Mouse (Mus musculus) embryonic facial prominence, embryonic 15.5 days (tissue): ENCODE data around the gene Slc31a2. TPM values are rescaled to one million over a fixed set of nuclear protein-coding genes. Genes with fewer than 3 reads are reported as not detected.

Experiments used
- ATAC-seq: fragments of 200-750 bp; cut with Nextera tagmentation; 2 replicates; pipeline ENCODE4 v1.8.0; 2017; ENCODE audit warnings: low read depth, moderate TSS enrichment; ENCODE audit not compliant: insufficient number of reproducible peaks, low FRiP score, low TSS enrichment
- H3K27ac ChIP-seq: fragments of 300-500 bp; sonication (generic); replicated peaks from 2 replicates; pipeline ENCODE4 v1.5.1; 2015; ENCODE audit warnings: mild to moderate bottlenecking, inconsistent platforms
- H3K27me3 ChIP-seq: fragments of 300-500 bp; sonication (generic); 2 replicates; pipeline ENCODE4 v1.6.1; 2015; ENCODE audit warnings: inconsistent platforms
- H3K36me3 ChIP-seq: fragments of 300-500 bp; sonication (generic); 2 replicates; pipeline ENCODE4 v1.6.1; 2015; ENCODE audit warnings: mild to moderate bottlenecking, inconsistent platforms
- H3K4me1 ChIP-seq: fragments of 300-500 bp; sonication (generic); 2 replicates; pipeline ENCODE4 v1.6.1; 2015; ENCODE audit warnings: inconsistent platforms
- H3K4me2 ChIP-seq: fragments of 300-500 bp; sonication (generic); replicated peaks from 2 replicates; pipeline ENCODE4 v1.6.1; 2015; ENCODE audit warnings: mild to moderate bottlenecking, inconsistent platforms
- H3K4me3 ChIP-seq: fragments of 300-500 bp; sonication (generic); replicated peaks from 2 replicates; pipeline ENCODE4 v1.5.1; 2015; ENCODE audit warnings: mild to moderate bottlenecking, inconsistent platforms
- H3K9ac ChIP-seq: fragments of 300-500 bp; sonication (generic); 2 replicates; pipeline ENCODE4 v1.6.1; 2015; ENCODE audit warnings: inconsistent platforms
- H3K9me3 ChIP-seq: fragments of 300-500 bp; sonication (generic); replicated peaks from 2 replicates; pipeline ENCODE4 v1.6.1; 2016; ENCODE audit warnings: inconsistent platforms
- WGBS: fragments of 180-500 bp; shearing (Covaris S2); methylation state at CpG from one replicate; pipeline ENCODE4 v1.1.7; 2015; 5-methylcytosine and 5-hydroxymethylcytosine counted together
- polyA plus RNA-seq: library from polyadenylated mRNA; unstranded; fragments of >200 nt; fragmentation: Nextera tagmentation; extraction: Ambion mirVana; gene quantifications from 2 replicates; pipeline ENCODE4 v1.2.1, GENCODE M21; 2015

Slc31a2 gene
- polyA plus RNA-seq, 1 experiment from 2014 or later = 38.9 TPM

DNA sequence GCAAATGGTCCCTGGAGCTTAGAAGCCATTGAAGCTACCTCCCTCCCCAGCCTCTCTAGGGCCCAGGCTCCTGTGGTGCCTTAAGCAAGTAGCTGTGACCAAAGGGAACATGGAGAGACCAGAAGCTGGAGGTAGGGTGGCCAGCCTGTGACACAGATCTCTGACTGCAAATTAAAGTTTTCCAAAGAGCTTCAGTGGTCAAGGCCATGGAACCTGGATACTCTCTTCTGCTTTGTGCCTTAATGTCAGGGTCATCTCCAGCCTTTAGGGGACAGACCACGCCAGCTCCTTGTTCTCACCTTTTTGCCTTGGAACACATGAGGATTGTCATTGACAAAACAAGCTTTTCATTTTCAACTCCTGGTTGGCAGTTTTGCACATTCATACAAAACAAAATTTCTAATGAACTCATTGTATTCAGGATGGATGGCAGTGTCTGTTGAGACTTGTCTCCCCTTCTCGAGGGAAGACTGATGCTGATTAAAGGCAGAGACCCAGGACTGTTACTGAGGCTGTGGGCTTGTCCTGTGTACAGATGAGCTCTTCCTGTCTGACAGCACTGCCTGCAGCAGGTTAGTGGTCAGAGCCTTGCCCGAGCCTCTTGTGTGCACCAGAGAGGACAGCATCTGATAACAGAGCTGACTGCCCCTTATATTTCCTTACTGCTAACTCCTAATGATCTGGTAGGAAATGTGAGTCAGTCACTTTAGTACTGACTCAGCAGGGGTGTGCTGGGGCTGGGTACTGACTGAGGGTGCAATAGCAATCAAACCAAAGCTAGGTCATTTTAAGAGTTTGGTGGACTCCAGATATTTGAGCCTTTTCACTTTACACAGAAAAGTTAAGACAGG lies 35.1 kb downstream of the Slc31a2 start:
- WGBS = 70% methylated on average over 3 of the region's 3 CpGs
- no peak overlapping the region for H3K9ac ChIP-seq
- H3K4me1 ChIP-seq = no peaks in the 10 kb centered on the region
- no peaks in the 10 kb centered on the region for H3K9me3 ChIP-seq
- H3K4me3 ChIP-seq = no peak overlapping the region
- no peak overlapping the region for H3K4me2 ChIP-seq
- H3K27ac ChIP-seq = no peak overlapping the region
- H3K36me3 ChIP-seq = peaks cover 67% of the 10 kb centered on the region
- H3K27me3 ChIP-seq = no peaks in the 10 kb centered on the region
- ATAC-seq = no peak

DNA sequence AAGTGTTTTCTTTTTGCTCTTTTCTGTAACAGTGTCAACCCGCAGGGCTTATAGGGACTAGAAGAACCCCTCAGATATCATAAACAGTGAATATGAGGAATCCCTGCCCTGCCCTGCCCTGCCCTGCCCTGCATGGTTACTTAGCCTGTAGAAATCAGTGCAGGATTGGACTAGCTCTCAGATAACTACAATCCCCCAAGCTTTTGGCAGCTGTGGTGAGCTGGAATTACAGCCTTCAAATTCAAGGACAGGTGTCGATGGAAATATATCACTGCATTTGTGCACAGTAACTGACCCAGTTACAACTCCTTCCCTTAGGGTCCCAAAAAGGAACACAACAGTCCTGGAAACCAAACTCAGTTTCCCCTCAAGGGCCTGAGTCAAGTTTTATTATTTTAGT lies 37.6 kb downstream of the Slc31a2 start:
- H3K9ac ChIP-seq = no peak overlapping the region
- H3K36me3 ChIP-seq = peaks cover 87% of the 10 kb centered on the region
- no peak overlapping the region for H3K4me2 ChIP-seq
- WGBS = 75% methylated on average over 2 of the region's 2 CpGs
- ATAC-seq = no peak
- H3K9me3 ChIP-seq = no peaks in the 10 kb centered on the region
- H3K4me3 ChIP-seq = no peak overlapping the region
- no peak overlapping the region for H3K27ac ChIP-seq
- H3K4me1 ChIP-seq = no peaks in the 10 kb centered on the region
- no peaks in the 10 kb centered on the region for H3K27me3 ChIP-seq

DNA sequence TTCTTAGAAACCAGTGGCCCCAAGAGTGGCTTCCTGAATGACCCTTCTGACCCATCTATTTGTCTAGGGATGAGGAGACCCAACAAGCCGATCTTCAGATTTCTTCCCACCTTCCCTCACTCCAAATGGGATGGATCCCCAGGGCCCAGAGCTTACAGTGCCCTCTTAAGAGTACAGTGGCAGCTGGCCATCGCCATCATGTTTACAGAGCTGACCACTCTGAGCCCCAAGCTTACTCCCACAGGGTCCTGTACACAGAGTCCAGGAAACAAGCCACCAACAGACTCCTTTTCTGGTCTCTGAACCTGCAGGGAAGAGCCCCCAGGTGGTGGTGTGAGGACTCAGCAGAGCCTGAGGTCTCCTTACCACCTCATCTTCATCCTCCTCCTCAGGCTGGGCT lies 40.4 kb downstream of the Slc31a2 start:
- no peak overlapping the region for H3K9ac ChIP-seq
- no peaks in the 10 kb centered on the region for H3K9me3 ChIP-seq
- H3K27ac ChIP-seq = no peak overlapping the region
- no peaks in the 10 kb centered on the region for H3K4me1 ChIP-seq
- H3K4me2 ChIP-seq = no peak overlapping the region
- H3K4me3 ChIP-seq = no peak overlapping the region
- WGBS = 73% methylated on average over 2 of the region's 2 CpGs
- ATAC-seq = no peak
- H3K36me3 ChIP-seq = peaks cover 84% of the 10 kb centered on the region
- H3K27me3 ChIP-seq = no peaks in the 10 kb centered on the region

DNA sequence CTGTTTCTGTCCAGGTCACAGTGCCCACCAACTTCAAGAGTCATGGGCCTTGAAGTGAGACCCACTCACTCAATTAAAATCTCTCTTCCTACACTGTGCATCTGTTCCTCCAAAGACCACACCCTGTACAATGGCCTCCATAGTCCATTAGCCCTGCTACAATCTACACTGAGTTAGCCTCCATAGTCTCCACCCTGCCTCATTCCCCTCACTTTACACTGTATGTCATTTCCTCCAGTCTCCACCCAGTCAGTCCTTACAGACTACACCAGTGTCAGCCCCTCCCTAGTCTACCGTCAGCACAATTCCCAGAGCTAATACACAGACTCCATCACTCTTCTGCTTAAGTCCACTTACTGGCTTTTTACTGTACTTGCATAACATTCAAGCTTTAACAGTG lies 40.9 kb downstream of the Slc31a2 start:
- Histone ChIP-seq H3K36me3 (peaks cover 81% of the 10 kb centered on the region), H3K4me1 (no peaks in the 10 kb centered on the region), H3K9me3 (no peaks in the 10 kb centered on the region), H3K27me3 (no peaks in the 10 kb centered on the region), H3K9ac (no peak overlapping the region), H3K27ac (no peak overlapping the region), H3K4me3 (no peak overlapping the region), H3K4me2 (no peak overlapping the region)
- no peak for ATAC-seq
- 73% methylated on average over 1 of the region's 1 CpGs for WGBS

DNA sequence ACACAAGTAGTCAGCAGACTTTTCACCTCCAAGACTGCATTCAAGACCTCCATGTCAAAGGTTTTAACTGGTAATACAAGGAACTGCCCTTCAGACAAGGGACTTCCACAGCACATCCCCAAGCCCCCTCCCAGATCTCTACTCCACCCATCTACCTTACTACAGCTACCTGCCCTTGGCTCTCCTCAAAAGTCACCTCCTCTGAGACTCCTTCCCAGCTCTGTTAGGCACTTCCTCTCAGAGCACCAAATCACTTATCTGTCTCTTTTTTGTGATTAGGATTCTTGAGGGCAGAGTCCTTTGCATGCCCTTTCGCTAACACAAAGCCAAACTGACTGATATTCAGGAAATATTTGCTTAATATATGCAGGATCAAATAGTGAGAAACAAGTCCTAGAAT lies 43.9 kb downstream of the Slc31a2 start:
- H3K27me3 ChIP-seq = no peaks in the 10 kb centered on the region
- ATAC-seq = no peak
- H3K4me2 ChIP-seq = no peak overlapping the region
- no peaks in the 10 kb centered on the region for H3K9me3 ChIP-seq
- H3K36me3 ChIP-seq = peaks cover 62% of the 10 kb centered on the region
- H3K4me1 ChIP-seq = no peaks in the 10 kb centered on the region
- WGBS = 98% methylated on average over 1 of the region's 1 CpGs
- H3K9ac ChIP-seq = no peak overlapping the region
- H3K4me3 ChIP-seq = no peak overlapping the region
- H3K27ac ChIP-seq = no peak overlapping the region

DNA sequence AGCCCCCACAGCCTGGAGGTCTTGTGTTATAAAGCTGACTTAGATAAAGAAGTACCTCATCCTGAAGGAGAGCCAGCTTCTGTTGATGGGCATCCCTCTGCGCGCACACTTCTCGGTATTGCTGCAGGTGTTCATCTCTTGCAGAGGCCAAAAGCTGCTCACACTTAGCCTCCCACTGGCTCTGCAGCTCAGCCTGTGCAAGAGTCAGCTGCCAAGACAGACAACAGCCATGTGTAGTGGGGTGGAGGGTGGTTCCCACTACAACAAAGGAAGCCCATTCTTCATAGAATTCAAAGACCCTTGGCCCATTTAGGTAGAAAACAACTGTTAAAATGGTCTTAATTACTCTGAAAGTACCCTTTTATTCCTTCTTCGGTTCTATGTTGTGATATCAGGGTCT lies 44.5 kb downstream of the Slc31a2 start:
- no peak overlapping the region for H3K4me2 ChIP-seq
- H3K27ac ChIP-seq = no peak overlapping the region
- H3K9ac ChIP-seq = no peak overlapping the region
- H3K27me3 ChIP-seq = no peaks in the 10 kb centered on the region
- 93% methylated on average over 4 of the region's 4 CpGs for WGBS
- no peaks in the 10 kb centered on the region for H3K9me3 ChIP-seq
- H3K4me1 ChIP-seq = no peaks in the 10 kb centered on the region
- no peak overlapping the region for H3K4me3 ChIP-seq
- H3K36me3 ChIP-seq = peaks cover 60% of the 10 kb centered on the region
- no peak for ATAC-seq

DNA sequence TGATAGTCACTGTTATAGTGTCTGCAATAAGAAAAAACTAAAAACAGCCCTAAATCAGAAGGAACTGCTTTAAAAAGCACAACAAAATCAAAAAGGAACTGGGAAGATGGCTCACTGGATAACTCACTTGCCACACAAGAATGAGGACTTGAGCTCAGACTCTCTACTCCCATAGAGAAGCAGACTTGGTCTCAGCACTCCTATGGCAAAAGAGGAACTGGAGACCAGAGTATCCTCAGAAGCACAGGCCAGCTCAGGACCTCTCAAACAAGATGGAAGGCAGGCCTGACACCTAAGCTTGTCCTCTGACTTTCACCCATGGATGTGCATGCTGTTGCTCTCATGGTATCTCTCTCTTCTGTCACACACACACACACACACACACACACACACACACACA lies 46.0 kb downstream of the Slc31a2 start:
- Histone ChIP-seq H3K4me1 (no peaks in the 10 kb centered on the region), H3K27ac (no peak overlapping the region), H3K4me3 (no peak overlapping the region), H3K9ac (no peak overlapping the region), H3K9me3 (no peaks in the 10 kb centered on the region), H3K36me3 (peaks cover 58% of the 10 kb centered on the region), H3K27me3 (no peaks in the 10 kb centered on the region), H3K4me2 (no peak overlapping the region)
- no peak for ATAC-seq

DNA sequence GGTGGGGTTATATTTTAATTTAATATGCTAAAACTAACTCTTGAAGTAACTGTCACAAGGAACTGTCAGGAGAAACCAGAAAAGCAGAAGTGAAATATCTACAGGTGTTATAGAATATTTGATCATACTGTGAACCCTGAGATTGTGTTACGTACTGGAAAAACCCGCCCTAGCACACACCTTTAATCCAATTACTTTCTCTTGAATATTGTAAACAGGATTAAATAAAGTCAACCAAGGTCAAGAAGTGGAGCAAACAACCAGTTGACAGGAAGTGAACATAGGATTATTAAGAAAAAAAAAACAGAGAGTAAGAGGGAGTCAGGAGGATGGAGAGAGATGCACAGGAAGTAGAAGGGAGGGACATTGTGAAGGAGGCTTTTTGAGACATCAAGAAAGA lies 50.5 kb downstream of the Slc31a2 start:
- no peak for ATAC-seq
- H3K4me3 ChIP-seq = no peak overlapping the region
- H3K9me3 ChIP-seq = no peaks in the 10 kb centered on the region
- H3K4me1 ChIP-seq = no peaks in the 10 kb centered on the region
- peaks cover 49% of the 10 kb centered on the region for H3K36me3 ChIP-seq
- no peak overlapping the region for H3K9ac ChIP-seq
- 85% methylated on average over 2 of the region's 2 CpGs for WGBS
- H3K27ac ChIP-seq = no peak overlapping the region
- H3K27me3 ChIP-seq = no peaks in the 10 kb centered on the region
- no peak overlapping the region for H3K4me2 ChIP-seq

DNA sequence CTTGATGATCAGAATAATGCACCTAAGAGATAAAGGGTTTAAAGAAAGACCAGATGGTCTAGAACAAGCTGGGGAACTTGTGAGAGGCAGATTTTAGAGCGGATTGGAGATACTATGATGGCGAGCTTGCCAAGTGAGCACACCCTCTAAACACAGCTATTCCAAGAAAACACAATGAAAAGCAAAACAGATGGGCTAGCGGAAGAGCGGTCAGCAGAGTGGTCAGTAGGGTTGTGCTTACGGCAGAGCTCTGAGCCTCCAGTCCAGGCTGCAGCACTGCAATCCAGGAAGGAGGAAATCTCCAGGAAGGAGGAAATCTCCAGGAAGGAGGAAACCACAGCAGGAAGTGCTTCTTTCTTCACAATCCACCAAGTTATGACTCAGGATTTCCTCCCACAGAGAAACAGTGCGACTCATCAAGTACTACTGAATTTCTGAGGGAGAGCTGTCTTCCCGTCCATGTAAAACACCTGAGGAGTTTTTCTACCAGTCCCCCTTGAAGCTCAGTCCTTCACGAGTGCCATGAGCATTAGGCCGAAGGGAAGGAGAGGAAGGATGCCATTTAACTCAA lies 51.4 kb downstream of the Slc31a2 start:
- H3K4me1 ChIP-seq = no peaks in the 10 kb centered on the region
- H3K9me3 ChIP-seq = no peaks in the 10 kb centered on the region
- WGBS = 87% methylated on average over 9 of the region's 9 CpGs
- H3K4me3 ChIP-seq = no peak overlapping the region
- H3K36me3 ChIP-seq = peaks cover 54% of the 10 kb centered on the region
- no peak for ATAC-seq
- no peaks in the 10 kb centered on the region for H3K27me3 ChIP-seq
- no peak overlapping the region for H3K27ac ChIP-seq
- H3K9ac ChIP-seq = no peak overlapping the region
- H3K4me2 ChIP-seq = no peak overlapping the region

DNA sequence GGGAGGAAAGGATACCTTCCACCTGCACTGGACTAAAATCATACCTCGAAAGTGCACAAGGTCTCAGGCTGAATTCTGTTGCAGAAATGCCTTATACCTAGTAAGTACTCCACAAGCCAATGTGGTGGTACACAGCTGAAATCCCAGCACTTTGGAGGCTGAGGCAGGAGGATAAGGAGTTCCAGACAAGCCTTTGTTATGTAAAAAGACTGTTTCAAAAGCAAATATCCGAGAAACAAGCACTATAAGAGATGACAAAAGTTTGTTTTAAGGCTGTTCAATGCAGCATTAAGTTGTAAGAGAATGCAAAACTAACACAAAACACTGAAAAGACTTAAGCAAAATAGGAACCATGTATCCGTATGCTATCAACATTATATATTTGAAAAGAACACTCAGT lies 52.2 kb downstream of the Slc31a2 start:
- H3K9ac ChIP-seq = no peak overlapping the region
- H3K36me3 ChIP-seq = peaks cover 58% of the 10 kb centered on the region
- H3K27ac ChIP-seq = no peak overlapping the region
- no peaks in the 10 kb centered on the region for H3K4me1 ChIP-seq
- no peaks in the 10 kb centered on the region for H3K9me3 ChIP-seq
- no peak for ATAC-seq
- H3K27me3 ChIP-seq = no peaks in the 10 kb centered on the region
- WGBS = 82% methylated on average over 3 of the region's 3 CpGs
- H3K4me3 ChIP-seq = no peak overlapping the region
- H3K4me2 ChIP-seq = no peak overlapping the region

DNA sequence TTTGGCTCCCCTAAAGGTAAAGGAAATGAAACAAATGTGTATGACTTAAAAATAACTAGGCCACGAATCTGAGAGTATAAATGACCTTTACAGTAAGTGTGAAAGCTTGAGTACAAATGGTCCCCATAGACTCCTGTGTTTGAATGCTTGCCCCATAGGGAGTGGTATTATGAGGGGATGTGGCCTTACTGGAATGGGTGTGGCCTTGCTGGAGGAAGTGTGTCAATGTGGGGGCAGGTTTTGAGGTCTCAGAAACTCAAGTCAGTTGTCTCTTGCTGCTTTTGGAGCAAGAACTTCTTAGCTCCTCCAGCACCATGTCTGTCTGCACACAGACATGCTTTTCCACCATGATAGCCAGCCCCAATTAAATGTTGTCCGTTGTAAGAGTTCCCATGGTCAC lies 54.1 kb downstream of the Slc31a2 start:
- peaks cover 64% of the 10 kb centered on the region for H3K36me3 ChIP-seq

DNA sequence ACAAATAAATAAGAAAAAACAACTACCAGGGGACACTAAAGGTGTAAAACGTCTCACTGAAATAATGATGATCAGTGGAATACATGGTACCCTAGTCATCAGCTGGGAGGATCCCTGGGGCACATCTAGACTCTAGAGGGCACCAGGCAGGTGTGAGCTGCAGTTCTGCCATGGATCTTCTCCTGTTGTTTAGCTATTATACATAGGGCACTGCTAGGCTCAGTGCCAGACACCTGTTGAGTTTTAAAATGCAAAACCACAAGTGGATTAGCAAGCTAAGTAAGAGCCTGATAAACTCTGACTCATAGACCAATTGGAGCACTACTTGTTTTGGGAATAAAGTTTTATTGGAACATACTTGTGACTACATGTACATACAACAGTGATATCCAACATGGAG lies 55.9 kb downstream of the Slc31a2 start:
- Histone ChIP-seq H3K9me3 (no peaks in the 10 kb centered on the region), H3K27ac (no peak overlapping the region)
- 65% methylated on average over 1 of the region's 1 CpGs for WGBS

More for the DNA sequence above, 54.1 kb downstream of the Slc31a2 start:
- no peak overlapping the region for H3K4me2 ChIP-seq
- H3K4me3 ChIP-seq = no peak overlapping the region
- H3K9me3 ChIP-seq = no peaks in the 10 kb centered on the region
- WGBS = 83% methylated on average over 2 of the region's 2 CpGs
- no peaks in the 10 kb centered on the region for H3K27me3 ChIP-seq
- H3K27ac ChIP-seq = no peak overlapping the region
- H3K9ac ChIP-seq = no peak overlapping the region
- no peak for ATAC-seq
- H3K4me1 ChIP-seq = no peaks in the 10 kb centered on the region

More for the DNA sequence above, 55.9 kb downstream of the Slc31a2 start:
- Histone ChIP-seq H3K4me1 (no peaks in the 10 kb centered on the region), H3K4me3 (no peak overlapping the region), H3K4me2 (no peak overlapping the region), H3K36me3 (peaks cover 66% of the 10 kb centered on the region), H3K9ac (no peak overlapping the region), H3K27me3 (no peaks in the 10 kb centered on the region)
- no peak for ATAC-seq
